9 mouse cellular contexts compared by ENCODE assay signal in genomic region chr19:23860151-23860820, GRCm38 (mm10).
DNase-seq lines count a peak whose midpoint lies in the region; ATAC-seq and TF ChIP-seq lines count a peak whose summit lies in the region.
"Had no signal": no experiment of that assay in that cellular context is flagged by ENCODE, and none has a peak within 500 bp of the region (broad histone marks: within the 10 kb centered on the region; RNA-seq: fewer than 3 reads in every experiment).

No protein-coding gene starts in this region.

- no peaks in the 10 kb centered on the region for H3K36me3 ChIP-seq in kidney, adult 2 months (ENCODE audit: control insufficient read depth, insufficient read depth, low read length)
- no peaks in the 10 kb centered on the region for H3K36me3 ChIP-seq in kidney, embryonic 15.5 days
- no peaks in the 10 kb centered on the region for H3K36me3 ChIP-seq in ES-E14 (ENCODE audit: control insufficient read depth, insufficient read depth, low read length, poor library complexity, severe bottlenecking)
- H3K36me3 ChIP-seq in liver, postnatal 0 days (replicated peaks; ENCODE audit: insufficient read depth, low read length): no peaks in the 10 kb centered on the region
- H3K36me3 ChIP-seq: heart, embryonic 13.5 days had no signal

- no peaks in the 10 kb centered on the region for H3K27me3 ChIP-seq in kidney, adult 2 months (replicated peaks; ENCODE audit: control insufficient read depth, insufficient read depth, low read length)
- no peaks in the 10 kb centered on the region for H3K27me3 ChIP-seq in kidney, embryonic 15.5 days
- H3K27me3 ChIP-seq in liver, postnatal 0 days (ENCODE audit: insufficient read depth, low read length): no peaks in the 10 kb centered on the region
- H3K27me3 ChIP-seq: heart, embryonic 13.5 days had no signal

- 29% methylated on average over 13 of the region's 13 CpGs for WGBS in kidney, adult 2 months
- WGBS in kidney, embryonic 15.5 days: 31% methylated on average over 13 of the region's 13 CpGs
- WGBS in liver, postnatal 0 days (ENCODE audit: insufficient replicate concordance): 26% methylated on average over 13 of the region's 13 CpGs

- peaks cover 10% of the 10 kb centered on the region; the same call in 1 of the 2 replicates for H3K4me1 ChIP-seq in kidney, adult 2 months (ENCODE audit: control insufficient read depth, insufficient read depth, low read length)
- peaks cover 19% of the 10 kb centered on the region for H3K4me1 ChIP-seq in kidney, embryonic 15.5 days
- no peaks in the 10 kb centered on the region for H3K4me1 ChIP-seq in ES-E14 (ENCODE audit: control insufficient read depth in 2 of 2, insufficient read depth in 2 of 2, low read length in 2 of 2, poor library complexity in 1 of 2)
- H3K4me1 ChIP-seq in liver, postnatal 0 days (ENCODE audit: insufficient read depth): no peaks in the 10 kb centered on the region

- DNase-seq in kidney, adult 2 months: peak; percentile 38
- peak; percentile 37 for DNase-seq in ES-E14 (ENCODE audit: low read depth, low spot score)
- DNase-seq in c-Kit-positive CD71-negative TER-119-negative erythroid progenitor cells, embryonic 14.5 days (ENCODE audit: low read depth): peak; percentile 25
- DNase-seq in forelimb bud, embryonic 11.5 days (ENCODE audit: low read depth, low spot score): peak; percentile 51
- peak; percentile 24 for DNase-seq in liver, postnatal 0 days
- DNase-seq in retina, postnatal 7 days (ENCODE audit: low read depth, low spot score): peak; percentile 43

- TF ChIP-seq EP300 in liver, postnatal 0 days (IDR thresholded peaks at IDR 0.05; ENCODE audit: low read depth): no peak

- H3K27ac ChIP-seq in kidney, adult 2 months (ENCODE audit: insufficient read depth, low read depth, low read length): no peak overlapping the region
- H3K27ac ChIP-seq in kidney, embryonic 15.5 days: no peak overlapping the region
- H3K27ac ChIP-seq in ES-E14 (ENCODE audit: insufficient read depth, low read depth, low read length, poor library complexity, severe bottlenecking): no peak overlapping the region
- H3K27ac ChIP-seq in liver, postnatal 0 days (ENCODE audit: low read depth): no peak overlapping the region
- H3K27ac ChIP-seq: heart, embryonic 13.5 days had no signal

- H3K4me2 ChIP-seq in kidney, embryonic 15.5 days: no peak overlapping the region
- no peak overlapping the region for H3K4me2 ChIP-seq in liver, postnatal 0 days (ENCODE audit: low read depth, low read length)
- H3K4me2 ChIP-seq: heart, embryonic 13.5 days had no signal

- ATAC-seq in kidney, embryonic 15.5 days (replicated peaks; ENCODE audit: low FRiP score): no peak
- no peak for ATAC-seq in liver, postnatal 0 days
- no peak for ATAC-seq in granulocyte monocyte progenitor cell, adult 5-6 weeks (replicated peaks; ENCODE audit: poor library complexity, severe bottlenecking)

- H3K9me3 ChIP-seq in kidney, embryonic 15.5 days (replicated peaks): no peaks in the 10 kb centered on the region
- H3K9me3 ChIP-seq in ES-E14 (ENCODE audit: control insufficient read depth, insufficient read depth, low read depth, low read length): no peaks in the 10 kb centered on the region
- H3K9me3 ChIP-seq in liver, postnatal 0 days (ENCODE audit: low read length): no peaks in the 10 kb centered on the region

- no peak overlapping the region for H3K9ac ChIP-seq in kidney, embryonic 15.5 days
- no peak overlapping the region for H3K9ac ChIP-seq in ES-E14 (ENCODE audit: insufficient read depth, low read depth, low read length, poor library complexity, severe bottlenecking)
- no peak overlapping the region for H3K9ac ChIP-seq in liver, postnatal 0 days (replicated peaks)
- H3K9ac ChIP-seq: heart, embryonic 13.5 days had no signal

- no peak for TF ChIP-seq POLR2A in kidney, adult 2 months (IDR thresholded peaks at IDR 0.05; ENCODE audit: low read depth, low read length)

- no peak overlapping the region for H3K4me3 ChIP-seq in kidney, adult 2 months (ENCODE audit: insufficient read depth, low read depth, low read length)
- no peak overlapping the region for H3K4me3 ChIP-seq in kidney, embryonic 15.5 days (replicated peaks)
- H3K4me3 ChIP-seq in ES-E14 (ENCODE audit: insufficient read depth in 1 of 2, low read depth in 1 of 2, low read length in 2 of 2, poor library complexity in 1 of 2, severe bottlenecking in 1 of 2): no peak overlapping the region
- H3K4me3 ChIP-seq in liver, postnatal 0 days (ENCODE audit: low read depth, low read length): no peak overlapping the region
- H3K4me3 ChIP-seq: heart, embryonic 13.5 days had no signal

- peak; percentile 68 for TF ChIP-seq CTCF in kidney, adult 2 months (conservative IDR thresholded peaks at IDR 0.05; ENCODE audit: insufficient read depth, insufficient read length, low read depth, low read length)
- peak; percentile 66 for TF ChIP-seq CTCF in liver, postnatal 0 days (IDR thresholded peaks at IDR 0.05; ENCODE audit: low read depth)

- in situ Hi-C loops in ES-E14 (cut with MboI; ENCODE audit: low sequenced_read_pairs in 2 of 2, unreplicated experiment in 2 of 2): loop anchor here in 1 of 2 experiments (5.0 kb wide), 1 partner anchor 97 kb away; no protein-coding TSS in a partner anchor

TF ChIP-seq in ES-E14, 5 proteins besides CTCF, POLR2A, EP300 and RAD21:
- TF ChIP-seq ZNF384 (IDR thresholded peaks at IDR 0.05; ENCODE audit: low read depth, low read length): peak; percentile 90
- TF ChIP-seq HCFC1 (IDR thresholded peaks at IDR 0.05; ENCODE audit: borderline replicate concordance, insufficient read depth, low read length): no peak
- TF ChIP-seq ZC3H11A (IDR thresholded peaks at IDR 0.05; ENCODE audit: borderline replicate concordance, low read depth, low read length): peak; percentile 47
